Mouse (Mus musculus): Measurements from ENCODE around the gene Des.

The Des gene

GRCm38 (mm10) chr1:75347279-75347678 lies 12.8 kb upstream of the Des start:
- no peak for DNase-seq (ENCODE audit: low spot score in 2 of 2)

- no peak for DNase-seq (ENCODE audit: low spot score in 2 of 2)
Measured at GRCm38 (mm10) chr1:75349275-75349674, 10.9 kb upstream of the Des start.

GRCm38 (mm10) chr1:75357261-75357660 lies 2.9 kb upstream of the Des start:
- DNase-seq (ENCODE audit: low spot score in 2 of 2) = no peak

GRCm38 (mm10) chr1:75358009-75358408 lies 2.1 kb upstream of the Des start:
- no peak for DNase-seq (ENCODE audit: low spot score in 2 of 2)

GRCm38 (mm10) chr1:75359346-75359745 lies 783 bp upstream of the Des start:
- DNase-seq (ENCODE audit: low spot score in 2 of 2) = peak; percentile 50 to 51

- DNase-seq (ENCODE audit: low spot score in 2 of 2) = no peak
Measured at GRCm38 (mm10) chr1:75361123-75361522, 994 bp downstream of the Des start.

- no peak for DNase-seq (ENCODE audit: low spot score in 2 of 2)
Measured at GRCm38 (mm10) chr1:75361750-75362149, 1.6 kb downstream of the Des start.

- no peak for DNase-seq (ENCODE audit: low spot score in 2 of 2)
Measured at GRCm38 (mm10) chr1:75363868-75364267, 3.7 kb downstream of the Des start.

- DNase-seq (ENCODE audit: low spot score in 2 of 2) = no peak
Measured at GRCm38 (mm10) chr1:75365510-75366137, 5.5 kb downstream of the Des start.

GRCm38 (mm10) chr1:75369360-75369983 lies 9.3 kb downstream of the Des start:
- DNase-seq (ENCODE audit: low spot score in 2 of 2) = no peak

GRCm38 (mm10) chr1:75369984-75370660 lies 10.0 kb downstream of the Des start:
- no peak for DNase-seq (ENCODE audit: low spot score in 2 of 2)

GRCm38 (mm10) chr1:75371317-75372095 lies 11.4 kb downstream of the Des start:
- DNase-seq (ENCODE audit: low spot score in 2 of 2) = no peak

GRCm38 (mm10) chr1:75372450-75372849 lies 12.3 kb downstream of the Des start:
- no peak for DNase-seq (ENCODE audit: low spot score in 2 of 2)

- no peak for DNase-seq (ENCODE audit: low spot score in 2 of 2)
Measured at GRCm38 (mm10) chr1:75373276-75373675, 13.1 kb downstream of the Des start.

- DNase-seq (ENCODE audit: low spot score in 2 of 2) = peak in 1 of 2 experiments; percentile 3
Measured at GRCm38 (mm10) chr1:75374950-75375936, 15.1 kb downstream of the Des start, which contains the start of gene Speg. Gene Speg, plus strand, starts transcription at chr1:75375297.

GRCm38 (mm10) chr1:75379196-75379595 lies 19.1 kb downstream of the Des start:
- no peak for DNase-seq (ENCODE audit: low spot score in 2 of 2)

- DNase-seq (ENCODE audit: low spot score in 2 of 2) = no peak
Measured at GRCm38 (mm10) chr1:75379931-75380330, 19.8 kb downstream of the Des start.

- DNase-seq (ENCODE audit: low spot score in 2 of 2) = no peak
Measured at GRCm38 (mm10) chr1:75380951-75381350, 20.8 kb downstream of the Des start.

GRCm38 (mm10) chr1:75381482-75382355 lies 21.6 kb downstream of the Des start:
- no peak for DNase-seq (ENCODE audit: low spot score in 2 of 2)

Data from frontal cortex, postnatal 14 days (tissue).